Mouse (Mus musculus) lung, postnatal 36 days (tissue): ENCODE data around the gene Arfgef2.
A peak's percentile ranks its signal among the peaks of the same experiment; 100 is the strongest.

ENCODE experiments used
- DNase-seq: peaks from one replicate; pipeline ENCODE4 v3.0.0; 2022; ENCODE audit warnings: mixed read lengths

The Arfgef2 gene

GRCm38 (mm10) chr2:166865476-166865875 is 60.1 kb downstream of the Arfgef2 start:
- no peak for DNase-seq

- no peak for DNase-seq
Measured at GRCm38 (mm10) chr2:166870271-166870865, 65.0 kb downstream of the Arfgef2 start.

GRCm38 (mm10) chr2:166870899-166871298 is 65.5 kb downstream of the Arfgef2 start:
- no peak for DNase-seq

GRCm38 (mm10) chr2:166874675-166875280 is 69.4 kb downstream of the Arfgef2 start:
- no peak for DNase-seq

- DNase-seq = peak; percentile 12
Measured at GRCm38 (mm10) chr2:166875561-166875960, 70.2 kb downstream of the Arfgef2 start.

- no peak for DNase-seq
Measured at GRCm38 (mm10) chr2:166876331-166876730, 70.9 kb downstream of the Arfgef2 start.

GRCm38 (mm10) chr2:166885066-166885465 is 79.7 kb downstream of the Arfgef2 start:
- DNase-seq = no peak

GRCm38 (mm10) chr2:166885619-166886018 is 80.2 kb downstream of the Arfgef2 start:
- no peak for DNase-seq

- no peak for DNase-seq
Measured at GRCm38 (mm10) chr2:166886231-166886630, 80.8 kb downstream of the Arfgef2 start.

- DNase-seq = no peak
Measured at GRCm38 (mm10) chr2:166887816-166888215, 82.4 kb downstream of the Arfgef2 start.

GRCm38 (mm10) chr2:166891366-166891880 is 86.0 kb downstream of the Arfgef2 start:
- DNase-seq = no peak

GRCm38 (mm10) chr2:166892158-166892680 is 86.8 kb downstream of the Arfgef2 start:
- DNase-seq = no peak

- DNase-seq = no peak
Measured at GRCm38 (mm10) chr2:166893036-166893435, 87.6 kb downstream of the Arfgef2 start.

- DNase-seq = no peak
Measured at GRCm38 (mm10) chr2:166896368-166896767, 91.0 kb downstream of the Arfgef2 start.

- no peak for DNase-seq
Measured at GRCm38 (mm10) chr2:166896974-166897373, 91.6 kb downstream of the Arfgef2 start.

GRCm38 (mm10) chr2:166899161-166899560 is 93.8 kb downstream of the Arfgef2 start:
- no peak for DNase-seq

GRCm38 (mm10) chr2:166899746-166900145 is 94.4 kb downstream of the Arfgef2 start:
- no peak for DNase-seq

- no peak for DNase-seq
Measured at GRCm38 (mm10) chr2:166900792-166901505, 95.6 kb downstream of the Arfgef2 start.

- DNase-seq = no peak
Measured at GRCm38 (mm10) chr2:166903719-166904282, 98.4 kb downstream of the Arfgef2 start.

GRCm38 (mm10) chr2:166905711-166906522 is 100.5 kb downstream of the Arfgef2 start, which contains the start of gene Cse1l:
Gene Cse1l (plus strand): TSS chr2:166906040.
- peak; percentile 98 for DNase-seq

GRCm38 (mm10) chr2:166906523-166907182 is 101.3 kb downstream of the Arfgef2 start:
- DNase-seq = peak; percentile 11

- DNase-seq = no peak
Measured at GRCm38 (mm10) chr2:166909729-166910128, 104.3 kb downstream of the Arfgef2 start.
